Mouse (Mus musculus) layer of hippocampus, adult 2 months (tissue): ENCODE data around the gene Kalrn. TPM values are rescaled to one million over a fixed set of nuclear protein-coding genes. Genes with fewer than 3 reads are reported as not detected.

ENCODE experiments used
- DNase-seq, 2 experiments: peaks; one replicate each; pipeline ENCODE4 v3.0.0; 2022; ENCODE audit warnings: low spot score in 2 of 2
- H3K27ac ChIP-seq: fragments of 200-600 bp; 2 replicates; pipeline ENCODE4 v1.8.1; 2022
- H3K4me3 ChIP-seq: fragments of 200-600 bp; 2 replicates; pipeline ENCODE4 v1.8.1; 2022; ENCODE audit warnings: mild to moderate bottlenecking
- CTCF ChIP-seq: fragments of 200-600 bp; conservative IDR thresholded peaks from 2 replicates; pipeline ENCODE4 v1.8.1; 2022; ENCODE audit warnings: antibody characterized with exemption, mild to moderate bottlenecking, moderate library complexity
- total RNA-seq, 2 experiments: library from RNA; stranded (reverse); gene quantifications; 2 replicates each; pipeline ENCODE4 v1.2.3; 2021

Gene Kalrn
- total RNA-seq, 2 experiments from 2014 or later: 533 to 549 TPM

DNA sequence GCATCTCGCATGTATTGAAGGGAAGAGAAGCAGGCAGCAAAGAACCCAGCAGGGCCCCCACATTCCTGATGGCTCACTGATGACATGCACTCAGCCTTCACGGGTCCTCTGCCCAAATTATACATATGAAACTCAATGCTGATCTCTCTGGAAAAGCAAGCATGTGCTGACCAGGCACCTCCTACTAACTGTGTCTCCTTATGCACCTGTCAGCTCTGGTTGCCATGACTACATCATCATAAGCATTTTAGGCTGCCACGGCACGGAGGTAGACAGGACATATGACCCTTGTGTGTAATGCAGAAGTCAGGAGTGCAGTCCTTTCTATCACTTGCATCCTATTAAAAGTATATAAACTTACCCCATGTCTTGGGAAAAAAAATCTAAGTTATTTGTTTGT, 29.6 kb downstream of the Kalrn start:
- H3K4me3 ChIP-seq: no peak overlapping the region
- no peak for TF ChIP-seq CTCF
- H3K27ac ChIP-seq: no peak overlapping the region
- DNase-seq: no peak

DNA sequence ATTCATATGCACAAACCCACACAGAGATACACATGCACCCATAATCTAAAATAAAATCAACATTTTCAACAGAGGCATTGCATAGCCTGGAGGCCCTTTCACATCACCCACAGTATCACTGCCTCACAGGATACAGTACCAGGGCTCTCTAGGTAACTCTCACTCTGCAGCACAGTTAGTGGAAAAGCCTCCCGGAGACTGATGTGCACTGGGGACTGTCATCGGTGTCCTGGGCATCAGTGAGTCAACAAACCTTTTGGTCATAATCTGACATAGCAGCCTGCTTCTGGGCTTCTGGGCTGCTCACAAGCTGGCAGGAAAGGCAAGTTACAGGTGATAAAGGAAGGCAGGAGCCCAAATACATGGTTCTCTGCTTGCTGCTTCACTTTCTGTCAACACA, 31.0 kb downstream of the Kalrn start:
- DNase-seq: no peak
- no peak overlapping the region for H3K4me3 ChIP-seq
- no peak for TF ChIP-seq CTCF
- no peak overlapping the region for H3K27ac ChIP-seq

DNA sequence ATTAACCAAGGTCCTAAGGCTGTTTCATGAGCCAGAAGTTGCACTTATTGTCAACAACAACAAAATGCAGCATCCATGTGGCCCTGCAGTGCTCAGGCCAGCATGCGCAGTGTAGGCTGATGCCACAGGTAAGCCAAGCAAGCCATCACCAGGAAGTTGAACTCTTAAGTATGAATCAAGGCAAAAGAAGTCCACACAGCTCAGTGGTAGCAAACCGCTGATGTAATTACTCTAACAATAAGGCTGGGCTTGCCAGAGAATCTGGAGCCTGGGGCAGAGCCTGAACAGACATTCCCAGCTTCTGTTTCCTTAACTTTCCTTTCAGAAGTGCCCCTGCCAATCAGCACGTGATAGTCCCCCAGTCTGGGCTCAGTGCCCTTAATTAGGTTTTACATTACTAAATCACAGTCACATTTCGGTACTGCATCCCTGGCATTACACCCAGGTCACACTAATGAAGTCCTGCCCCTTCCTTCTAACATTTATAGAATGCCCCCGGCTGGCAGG, 34.6 kb downstream of the Kalrn start:
- TF ChIP-seq CTCF: no peak
- Histone ChIP-seq H3K27ac (no peak overlapping the region), H3K4me3 (no peak overlapping the region)
- no peak for DNase-seq

DNA sequence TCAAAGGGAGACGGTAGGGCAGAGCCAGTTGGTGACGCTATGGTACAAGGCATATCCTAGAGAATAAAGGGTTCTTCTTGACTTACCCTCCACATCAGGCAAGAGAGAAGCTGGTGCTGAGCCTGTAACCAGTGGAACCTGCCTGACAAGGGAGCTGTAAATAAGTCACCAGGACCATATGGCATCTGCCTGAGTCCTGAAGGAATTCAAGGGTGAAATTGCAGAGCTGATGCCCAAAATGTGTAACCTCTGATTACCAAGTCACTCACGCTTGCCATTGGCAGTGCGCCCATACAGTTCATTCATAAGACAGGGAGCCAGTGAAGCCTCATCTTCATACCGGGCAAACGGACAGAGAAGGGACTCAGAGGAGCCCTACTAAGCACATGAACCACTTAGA, 37.0 kb downstream of the Kalrn start:
- no peak overlapping the region for H3K27ac ChIP-seq
- no peak for DNase-seq
- H3K4me3 ChIP-seq: no peak overlapping the region
- no peak; the same call in 1 of the 2 replicates for TF ChIP-seq CTCF

DNA sequence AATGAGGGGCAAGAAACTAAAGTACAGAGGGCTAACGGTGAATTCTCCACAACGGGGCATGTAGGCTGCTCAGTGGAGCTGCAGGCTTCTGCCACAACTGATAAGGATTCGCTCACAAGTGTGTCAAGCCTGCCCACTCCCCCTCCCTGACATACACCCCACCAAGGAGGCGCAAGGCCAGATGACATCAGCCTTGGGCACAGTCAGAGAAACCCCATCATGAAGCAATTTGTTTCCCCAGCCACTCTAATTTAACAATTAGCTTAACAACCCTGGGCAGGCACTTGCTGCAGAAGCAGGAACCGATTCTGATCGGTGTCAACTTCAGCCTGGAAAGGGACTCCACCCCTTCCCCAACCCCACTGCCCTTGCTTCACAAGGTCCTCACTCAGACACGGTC, 38.2 kb downstream of the Kalrn start:
- Histone ChIP-seq H3K27ac (peak overlapping the region; percentile 25; the same call in 1 of the 2 replicates), H3K4me3 (no peak overlapping the region)
- DNase-seq: no peak
- no peak for TF ChIP-seq CTCF

DNA sequence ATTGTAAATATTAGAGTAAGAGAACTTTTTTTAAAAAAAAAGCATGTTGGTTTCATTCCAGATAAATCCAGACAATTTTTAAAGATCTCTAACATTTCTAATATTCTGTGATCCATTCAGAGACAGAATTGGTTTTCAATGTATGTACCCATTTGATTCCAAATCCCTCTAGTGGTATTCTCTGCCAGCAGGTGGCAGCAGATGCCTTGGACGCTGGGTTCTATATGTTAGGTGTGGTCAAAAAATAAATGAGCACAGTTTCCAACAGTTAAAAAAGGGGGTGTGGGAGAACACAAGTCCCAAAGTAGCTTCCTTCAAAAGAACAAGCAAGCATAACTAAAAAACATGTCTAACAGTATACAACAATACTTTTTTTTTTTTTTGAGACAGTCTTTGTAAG, 41.8 kb downstream of the Kalrn start:
- Histone ChIP-seq H3K4me3 (no peak overlapping the region), H3K27ac (no peak overlapping the region)
- peak in 1 of 2 experiments; percentile 71 for DNase-seq
- peak; percentile 92 for TF ChIP-seq CTCF

DNA sequence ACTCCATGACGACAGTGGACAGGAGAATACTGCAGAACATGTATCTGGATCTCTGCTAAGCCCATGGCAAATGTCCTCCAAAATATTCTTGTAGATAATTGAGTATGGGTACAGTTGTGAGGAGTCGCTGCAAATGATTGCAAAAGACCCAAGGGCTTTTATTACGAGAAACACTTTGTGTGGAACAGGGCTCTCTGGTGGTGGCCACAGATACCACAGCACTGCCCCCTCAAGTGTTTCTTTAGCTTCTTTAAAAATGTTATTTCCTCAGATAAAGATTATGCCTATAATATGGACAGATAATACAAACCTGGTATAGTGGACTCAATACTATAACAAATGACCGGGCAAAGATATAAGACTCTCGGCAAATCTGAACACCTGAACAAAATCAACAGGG, 43.3 kb downstream of the Kalrn start:
- H3K27ac ChIP-seq: no peak overlapping the region
- peak; percentile 68 for TF ChIP-seq CTCF
- DNase-seq: no peak
- H3K4me3 ChIP-seq: no peak overlapping the region

DNA sequence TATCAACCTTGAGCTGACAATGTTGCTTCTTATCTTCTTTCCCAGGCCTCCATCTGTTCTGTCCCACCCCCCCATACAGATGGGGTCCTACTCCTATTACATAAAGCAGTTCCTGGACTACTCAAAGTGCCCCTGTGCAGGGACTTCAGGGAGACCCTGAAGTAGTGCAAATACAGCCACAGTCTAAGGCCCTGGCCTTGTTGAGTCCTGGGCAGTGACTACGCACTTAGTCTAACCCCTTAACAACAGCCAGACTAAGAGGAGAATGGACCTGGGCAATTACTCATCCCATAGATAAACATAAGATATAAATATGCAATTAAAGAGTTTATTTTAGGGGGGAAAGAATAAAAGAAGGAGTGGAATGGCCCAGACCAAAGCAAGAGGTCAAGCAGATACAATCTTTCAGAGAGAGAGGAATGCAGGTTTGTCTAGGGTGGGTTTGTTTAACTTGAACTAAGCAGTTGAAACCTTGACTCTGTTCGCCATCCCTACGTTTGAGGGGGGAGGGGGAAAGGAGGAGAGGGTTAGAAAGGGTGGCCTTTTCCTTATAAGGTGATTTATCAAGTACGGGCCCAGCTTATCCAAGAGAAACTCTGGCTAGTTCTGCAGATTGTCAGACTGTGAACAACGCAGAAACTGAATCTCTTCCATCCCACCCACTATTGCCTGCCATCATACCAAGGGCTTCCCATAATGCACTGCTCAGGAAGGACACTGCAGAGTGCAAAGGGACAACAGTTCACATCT, 44.9 kb downstream of the Kalrn start:
- no peak for TF ChIP-seq CTCF
- Histone ChIP-seq H3K4me3 (no peak overlapping the region), H3K27ac (no peak overlapping the region)
- no peak for DNase-seq

DNA sequence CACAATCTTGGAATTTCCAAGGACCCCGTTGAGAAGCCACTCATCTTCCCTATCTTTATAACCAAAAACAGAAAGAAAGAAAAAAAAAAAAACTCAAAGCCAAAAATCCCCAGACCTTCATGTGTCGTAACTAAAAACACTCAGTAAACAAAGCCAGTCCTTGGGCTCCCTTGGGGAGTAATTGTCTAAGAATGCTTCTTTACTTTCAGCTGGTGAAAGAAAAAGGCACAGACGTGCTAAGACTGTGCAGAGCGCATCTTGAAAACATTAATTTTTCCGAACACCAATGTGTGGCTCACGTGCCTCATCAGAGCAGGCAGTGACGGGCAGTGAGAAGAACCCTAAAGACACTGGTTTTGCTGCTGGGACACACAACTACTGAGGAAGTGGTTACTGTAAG, 47.0 kb downstream of the Kalrn start:
- H3K4me3 ChIP-seq: no peak overlapping the region; the same call in 1 of the 2 replicates
- H3K27ac ChIP-seq: peak overlapping the region; percentile 87
- DNase-seq: no peak
- TF ChIP-seq CTCF: no peak

DNA sequence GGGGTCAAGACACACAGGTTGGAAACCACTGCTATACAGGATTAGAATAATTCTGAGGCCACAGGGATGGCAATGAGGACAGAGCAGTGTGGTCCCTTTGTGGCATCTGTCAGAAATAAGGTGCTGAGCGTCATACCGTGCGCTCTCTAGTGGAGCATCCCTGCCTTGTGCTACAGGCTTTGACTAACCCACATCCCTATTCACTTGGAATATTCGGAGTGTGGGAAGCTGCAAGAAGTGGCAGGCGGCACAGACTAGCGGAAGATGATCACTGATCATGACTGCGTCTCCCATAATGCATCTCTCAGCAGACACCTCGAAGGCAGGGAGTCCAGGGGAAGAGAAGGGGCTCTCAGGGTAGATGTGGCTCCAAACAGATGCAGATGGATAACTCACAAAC, 47.5 kb downstream of the Kalrn start:
- H3K27ac ChIP-seq: peak overlapping the region; percentile 87
- DNase-seq: peak; percentile 53 to 73

DNA sequence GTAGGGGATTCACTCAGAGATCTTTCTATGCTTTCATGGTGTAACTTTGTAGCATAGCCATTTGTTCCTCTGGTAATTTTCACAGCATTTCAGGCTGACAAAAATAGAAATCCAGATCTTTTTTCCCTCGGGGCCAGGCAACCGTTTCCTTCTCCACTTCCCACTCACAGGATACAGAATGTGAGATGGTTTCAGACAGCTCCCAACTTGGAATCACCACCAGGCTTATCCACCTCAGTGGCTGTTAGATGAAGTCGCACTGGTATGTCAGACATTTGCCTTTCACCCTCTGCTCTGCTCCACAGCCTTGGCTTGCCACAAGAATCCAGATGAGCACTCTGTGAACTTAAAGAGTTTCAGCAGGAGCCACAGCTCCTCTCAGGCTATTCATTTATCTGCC, 48.1 kb downstream of the Kalrn start:
- no peak for TF ChIP-seq CTCF
- peak in 1 of 2 experiments; percentile 34 for DNase-seq
- Histone ChIP-seq H3K4me3 (peak overlapping the region; percentile 11; the same call in 1 of the 2 replicates), H3K27ac (peak overlapping the region; percentile 87)

More for the DNA sequence above, 47.5 kb downstream of the Kalrn start:
- TF ChIP-seq CTCF: peak; percentile 71
- H3K4me3 ChIP-seq: no peak overlapping the region; the same call in 1 of the 2 replicates

DNA sequence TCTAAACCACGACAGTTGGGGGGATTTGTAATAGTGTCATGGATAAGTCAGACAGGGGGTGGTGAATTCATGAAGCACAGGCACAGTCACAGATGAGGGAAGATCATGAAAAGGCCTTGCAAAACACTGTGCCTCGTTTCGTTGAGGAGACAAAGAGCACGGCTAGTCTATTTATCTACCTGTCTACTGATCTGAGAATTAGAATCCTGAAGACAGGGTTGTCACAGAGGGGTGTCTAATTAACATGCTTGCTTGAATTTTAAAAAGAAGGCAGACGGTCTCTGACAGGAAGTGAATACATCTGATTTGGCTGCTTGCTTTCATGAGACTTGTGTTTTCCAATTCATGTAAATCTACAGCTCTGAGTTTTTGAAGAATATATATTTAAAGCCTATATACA, 52.3 kb downstream of the Kalrn start:
- peak overlapping the region; percentile 15; the same call in 1 of the 2 replicates for H3K27ac ChIP-seq
- TF ChIP-seq CTCF: no peak
- no peak for DNase-seq
- H3K4me3 ChIP-seq: no peak overlapping the region

DNA sequence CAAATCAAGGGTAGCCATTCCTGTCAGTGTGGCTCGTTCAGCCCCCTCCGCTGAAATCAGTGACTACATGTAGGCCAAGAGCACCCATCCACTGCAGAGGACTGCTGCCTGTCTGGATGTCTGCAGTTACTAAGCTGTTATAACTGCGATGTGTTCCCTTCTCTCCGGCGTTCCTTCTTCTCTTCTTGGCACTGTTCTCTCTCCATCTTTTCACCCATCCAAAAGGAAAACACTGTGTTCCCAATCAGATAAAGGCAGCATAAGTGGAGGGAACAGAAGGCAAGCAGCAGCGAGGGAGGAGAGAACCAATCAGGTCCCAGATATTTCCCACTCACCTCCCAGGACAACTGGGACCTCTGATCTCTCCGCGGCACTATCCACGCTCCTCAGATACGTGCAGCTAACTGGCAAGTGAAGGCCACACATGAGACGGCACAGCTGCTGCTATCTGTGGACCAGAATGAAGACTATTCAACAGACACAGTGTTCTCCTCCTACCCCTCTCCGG, 56.4 kb downstream of the Kalrn start:
- peak overlapping the region; percentile 13; the same call in 1 of the 2 replicates for H3K4me3 ChIP-seq
- TF ChIP-seq CTCF: no peak
- peak; percentile 32 to 70 for DNase-seq
- peak overlapping the region; percentile 95 for H3K27ac ChIP-seq

DNA sequence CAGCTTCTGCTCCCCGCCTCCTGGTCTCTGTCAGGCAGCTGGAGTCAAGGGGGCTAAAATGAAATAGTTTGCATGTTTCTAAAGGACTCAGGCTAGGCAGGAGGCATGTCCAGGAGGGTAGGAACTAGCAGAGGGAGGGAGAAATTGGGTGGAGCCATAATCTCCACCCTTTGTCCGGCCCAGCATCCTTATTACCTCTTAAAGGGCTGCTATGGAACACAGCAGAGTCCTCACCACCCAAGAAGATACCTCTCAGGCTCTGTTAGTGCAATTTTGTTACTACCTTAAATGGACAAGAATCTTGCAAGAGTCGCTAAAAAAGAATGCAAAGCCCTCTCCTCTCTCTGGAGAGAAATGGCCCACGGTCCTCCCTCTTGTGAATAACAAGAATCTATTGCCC, 57.8 kb downstream of the Kalrn start:
- TF ChIP-seq CTCF: no peak
- H3K4me3 ChIP-seq: no peak overlapping the region
- peak overlapping the region; percentile 95 for H3K27ac ChIP-seq
- DNase-seq: no peak
